Mouse (Mus musculus) kidney, postnatal 14 days (tissue): ENCODE measurements around the gene Siglec1.
"Not testable (repeated sequence)": the region's sequence is repeated elsewhere in the genome, so short reads cannot be mapped to it uniquely, and the experiment has no call there.

Experiments
- DNase-seq: peaks from one replicate; pipeline ENCODE4 v3.0.0; 2022; ENCODE audit warnings: mixed read lengths

Siglec1 gene

DNA sequence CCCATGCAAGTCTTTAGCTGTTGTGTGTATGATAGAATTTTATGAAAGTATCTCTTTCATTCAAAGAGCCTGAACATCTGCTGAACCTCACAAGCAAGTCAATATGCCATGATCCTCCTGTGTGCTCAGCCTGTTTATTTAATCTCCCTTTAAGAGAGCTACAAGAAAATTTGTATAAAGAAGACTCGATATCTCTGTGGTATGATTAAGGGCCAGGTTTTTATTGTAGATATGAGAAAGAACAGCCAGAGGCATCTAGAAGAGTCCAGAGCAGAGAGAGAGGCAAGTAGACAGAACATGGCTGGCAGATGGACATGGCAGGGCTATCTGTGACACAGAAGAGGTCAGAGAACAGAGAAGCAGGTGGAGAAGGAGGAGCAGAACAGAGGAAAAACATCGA is 40.5 kb downstream of the Siglec1 start:
- DNase-seq, result no peak

DNA sequence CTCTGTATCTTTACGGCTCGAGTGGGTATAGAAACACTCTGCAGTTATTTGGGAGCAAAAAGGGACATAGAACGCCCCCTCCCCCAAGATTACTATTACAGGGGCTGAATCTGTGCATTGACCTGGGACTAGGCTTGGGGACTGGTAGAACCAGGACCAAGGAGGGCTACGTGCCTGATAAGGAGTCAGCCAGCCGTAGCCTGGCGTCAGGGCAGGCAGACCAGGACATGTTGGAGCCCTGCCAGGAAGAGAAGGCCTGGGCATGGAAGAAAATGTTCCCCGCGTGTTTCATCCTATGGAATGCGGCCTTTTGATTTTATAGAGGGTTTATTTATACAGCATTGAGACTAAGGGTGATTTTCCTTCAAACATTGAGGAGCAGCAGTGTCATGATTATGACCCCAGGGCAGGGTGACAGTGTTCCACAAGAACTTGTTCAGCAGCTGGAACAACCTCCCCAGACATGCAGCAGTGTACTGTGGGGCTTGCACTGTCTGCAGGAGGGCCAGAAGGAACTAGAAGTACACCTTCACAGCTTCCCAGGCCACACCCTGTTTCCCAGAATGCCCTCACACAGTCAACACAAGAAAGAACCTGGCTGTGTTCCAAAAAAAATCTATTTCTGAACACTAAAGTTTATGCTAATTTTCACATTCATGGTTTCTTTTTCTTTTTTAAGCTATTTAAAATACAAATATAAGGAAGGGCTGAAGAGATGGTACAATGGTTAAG is 41.4 kb downstream of the Siglec1 start:
- peak; percentile 34 for DNase-seq

DNA sequence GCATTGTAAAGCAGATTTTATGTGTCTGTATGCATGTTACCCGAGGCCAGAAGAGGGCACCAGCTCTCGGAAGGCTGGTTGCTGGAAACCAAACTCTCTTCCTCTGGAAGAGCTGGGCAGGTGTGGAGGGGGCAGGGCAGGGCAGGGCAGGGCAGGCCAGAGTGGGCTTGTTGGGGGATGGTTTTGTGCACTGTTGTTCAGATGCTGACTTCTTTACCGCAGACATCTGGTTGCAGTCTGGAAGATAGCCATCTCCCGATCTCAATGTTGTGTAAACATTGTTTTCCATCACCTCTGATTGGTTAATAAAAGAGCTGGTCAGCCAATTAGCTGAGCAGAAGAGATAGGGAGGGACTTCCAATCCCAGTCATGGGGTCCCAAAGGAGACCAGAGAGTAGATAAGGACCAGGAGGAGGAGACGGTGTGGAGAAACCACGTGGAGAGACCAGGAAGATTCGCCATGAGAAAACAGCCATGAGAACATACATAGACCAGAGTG is 42.2 kb downstream of the Siglec1 start:
- no peak for DNase-seq

DNA sequence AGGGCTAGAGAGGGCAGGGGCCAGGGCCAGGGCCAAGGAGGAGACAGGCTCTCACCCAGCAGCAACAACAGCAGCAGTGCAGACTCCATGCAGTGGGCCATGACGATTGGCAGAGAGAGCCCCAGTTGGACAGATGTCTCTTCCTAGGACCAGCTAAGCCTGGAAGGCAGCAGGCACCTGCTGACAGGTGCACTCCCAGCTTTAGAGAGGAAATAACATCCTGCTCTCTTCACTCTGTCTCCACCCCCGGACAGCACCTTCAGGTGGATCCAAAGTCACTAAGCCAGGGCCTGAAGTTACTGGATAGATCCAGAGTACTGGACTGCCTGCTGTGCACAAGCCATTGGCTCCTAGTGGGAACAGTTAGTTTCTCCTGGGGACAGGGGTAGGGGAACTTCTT is 43.6 kb downstream of the Siglec1 start, which contains the start of gene Gfra4:
Gene Gfra4, minus strand, starts transcription at position 101 of the 400 bp plus-strand sequence.
- DNase-seq, result no peak

DNA sequence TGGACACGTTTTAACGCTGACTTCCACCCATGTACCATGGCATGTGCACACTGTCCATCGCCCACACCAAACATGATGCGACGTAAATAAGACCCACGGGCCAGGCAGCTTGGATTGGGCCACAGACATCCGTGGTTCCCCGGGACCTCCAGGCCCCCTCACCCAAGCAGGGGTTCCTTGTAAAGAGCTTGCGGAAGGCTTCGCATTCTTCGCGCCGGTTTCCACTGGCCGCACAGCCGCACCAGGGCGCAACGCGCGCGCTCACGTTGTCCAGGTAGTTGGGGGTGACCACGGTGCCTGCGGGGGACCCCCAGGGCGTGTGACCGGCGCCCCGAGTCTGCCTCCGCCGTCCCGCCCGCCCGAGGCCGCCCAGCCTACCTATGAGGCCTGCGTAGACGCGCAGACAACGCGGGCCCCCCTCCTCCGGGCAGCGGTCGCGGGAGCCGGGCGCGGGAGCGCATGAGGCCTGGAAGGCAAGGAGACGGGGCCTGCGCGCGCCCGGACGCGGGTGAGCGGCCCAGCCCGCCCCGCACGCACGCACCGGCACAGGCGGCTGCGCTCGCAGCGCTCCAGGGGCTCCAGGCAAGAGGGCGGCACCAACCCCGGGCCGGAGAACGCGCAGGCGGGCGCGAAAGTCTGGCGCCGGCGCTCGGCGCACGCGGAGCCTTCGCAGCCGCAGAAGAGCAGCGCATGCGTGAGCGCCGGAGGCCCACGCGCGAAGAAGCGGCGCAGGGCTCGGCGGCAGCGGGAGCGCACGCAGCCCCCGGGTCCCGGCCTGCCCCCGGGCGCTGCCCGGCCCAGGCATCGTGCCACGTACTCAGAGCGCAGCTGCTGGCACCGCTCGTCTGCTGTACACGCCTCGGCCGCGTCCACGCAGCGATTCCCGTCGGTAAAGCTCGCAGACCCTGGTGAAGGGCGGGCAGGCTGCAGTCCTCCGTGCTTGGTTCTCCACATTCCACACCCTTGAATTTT is 45.4 kb downstream of the Siglec1 start:
- DNase-seq, result peak; percentile 40

DNA sequence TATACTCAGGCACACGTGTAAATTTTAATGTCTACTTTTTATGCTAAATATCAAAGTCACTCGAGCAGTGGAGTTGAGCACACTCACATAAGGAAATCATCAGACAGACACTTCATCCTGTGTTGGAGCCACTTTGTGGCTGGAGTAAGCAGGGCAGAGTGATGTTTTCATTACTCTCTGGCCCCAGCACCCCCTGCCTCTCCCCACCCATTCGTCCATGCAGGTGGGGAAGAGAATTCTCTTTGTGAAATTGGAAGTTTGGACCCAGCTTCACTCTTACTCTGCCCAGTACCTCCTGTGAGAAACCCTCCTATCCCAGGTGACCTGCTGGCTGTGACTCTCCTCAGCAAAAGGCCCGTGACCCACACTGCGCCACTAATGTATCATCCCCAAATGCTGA is 47.9 kb downstream of the Siglec1 start:
- no peak for DNase-seq

DNA sequence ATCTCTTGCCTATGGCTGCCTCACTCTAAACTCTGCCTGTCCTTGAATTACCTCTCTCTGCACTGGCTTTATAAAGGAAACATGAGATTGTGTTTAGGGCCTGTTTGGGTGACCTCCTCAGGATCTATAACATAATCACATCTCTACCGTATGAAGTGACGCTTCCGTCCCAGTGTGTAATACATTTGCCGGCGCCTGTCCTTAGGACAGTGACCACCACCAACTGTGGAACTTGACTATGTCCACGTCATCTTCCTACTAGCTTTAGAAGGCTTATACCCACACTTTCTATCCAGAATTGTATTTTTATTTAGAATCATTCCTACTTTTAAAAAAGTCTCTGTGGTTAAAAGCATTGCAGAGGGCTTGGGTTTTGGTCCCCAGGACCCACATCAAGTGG is 48.4 kb downstream of the Siglec1 start:
- no peak for DNase-seq

DNA sequence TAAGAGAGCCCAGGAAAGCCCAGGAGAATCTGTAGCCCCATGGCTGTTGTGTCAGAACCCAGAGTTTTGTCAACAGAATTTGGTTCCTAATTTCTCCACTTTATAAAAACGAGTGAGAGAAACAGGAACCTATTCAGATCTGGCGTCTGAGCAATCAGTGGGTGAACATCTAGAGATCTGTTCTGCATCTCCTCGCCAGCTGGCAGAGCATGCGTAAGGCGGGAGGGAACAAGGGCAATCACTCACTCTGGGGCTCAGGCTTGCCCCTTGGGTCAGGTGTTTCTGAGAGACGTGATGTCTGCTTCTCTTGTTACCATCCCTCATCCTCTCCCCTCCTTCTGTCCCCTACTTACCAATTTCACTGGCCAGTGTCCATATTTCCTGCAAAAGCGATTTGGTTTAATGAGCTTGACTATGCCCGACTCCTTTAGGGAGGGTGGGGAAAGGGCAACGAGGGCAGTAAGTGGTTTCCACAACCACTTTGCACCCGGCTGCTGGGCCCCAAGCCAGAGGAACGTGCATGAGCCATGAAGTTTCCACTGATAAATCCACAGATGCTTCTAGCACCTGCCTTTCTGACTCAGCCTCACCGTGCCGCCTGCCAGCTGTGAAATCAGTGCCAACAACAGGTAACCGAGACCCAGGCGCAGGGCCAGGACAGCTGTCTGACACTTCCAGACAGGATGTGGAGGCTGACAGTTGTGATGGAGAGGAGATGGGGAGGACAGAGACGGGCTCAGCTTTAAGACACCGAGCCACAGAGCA is 49.2 kb downstream of the Siglec1 start:
- DNase-seq, result peak; percentile 47

DNA sequence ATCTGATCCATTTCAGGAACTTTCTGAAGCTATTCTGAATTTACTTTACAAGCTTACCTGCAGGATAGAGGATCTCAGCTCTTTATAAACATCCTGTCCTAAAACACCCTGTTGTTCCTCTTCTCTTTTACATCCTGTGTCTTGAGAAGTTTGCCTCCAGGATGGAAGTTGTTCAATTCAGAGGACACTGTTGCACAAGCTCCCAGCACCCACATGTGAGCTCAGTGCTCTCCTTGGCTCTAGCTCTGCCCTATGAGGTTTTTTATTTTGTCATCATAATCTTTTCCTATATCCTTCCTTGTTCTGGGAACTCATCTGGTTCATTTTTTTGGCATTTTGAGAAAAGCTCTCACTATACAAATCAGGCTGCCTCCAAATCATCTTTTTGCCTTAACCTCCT is 49.8 kb downstream of the Siglec1 start:
- no peak for DNase-seq

DNA sequence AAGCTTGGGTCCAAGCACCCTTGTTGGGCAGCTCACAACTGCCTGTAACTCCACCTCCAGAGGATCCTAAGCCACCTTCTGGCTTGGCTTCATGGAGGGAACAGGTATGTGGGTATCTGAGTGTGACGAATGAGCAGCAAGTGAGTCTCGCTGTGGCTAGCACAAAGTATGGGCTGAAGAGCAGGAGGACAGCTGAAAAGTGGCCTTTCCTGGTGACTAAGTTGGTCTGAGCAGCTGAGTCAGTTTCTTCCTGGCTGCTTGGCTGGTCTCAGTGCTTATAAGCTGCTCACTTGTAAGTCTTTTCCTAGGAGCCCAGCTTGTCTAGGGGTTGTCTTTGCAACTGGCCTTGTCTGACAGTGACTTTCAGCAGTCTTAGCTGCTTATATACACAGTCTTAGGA is 50.2 kb downstream of the Siglec1 start:
- DNase-seq, result no peak

DNA sequence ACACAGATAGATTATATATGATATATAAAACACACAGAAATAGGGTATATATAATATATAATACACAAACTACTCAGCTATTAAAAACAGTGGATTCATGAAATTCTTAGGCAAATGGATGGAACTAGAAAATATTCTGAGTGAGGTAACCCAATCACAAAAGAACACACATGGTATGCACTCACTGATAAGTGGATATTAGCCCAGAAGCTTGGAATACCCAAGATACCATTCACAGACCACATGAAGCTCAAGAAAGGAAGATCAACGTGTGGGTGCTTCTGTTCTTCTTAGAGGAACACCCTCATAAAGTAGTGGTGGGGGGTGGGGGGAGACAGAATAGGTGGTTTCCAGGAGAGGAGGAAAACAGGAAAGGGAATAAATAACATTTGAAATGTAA is 55.2 kb downstream of the Siglec1 start:
- not testable (repeated sequence) for DNase-seq

DNA sequence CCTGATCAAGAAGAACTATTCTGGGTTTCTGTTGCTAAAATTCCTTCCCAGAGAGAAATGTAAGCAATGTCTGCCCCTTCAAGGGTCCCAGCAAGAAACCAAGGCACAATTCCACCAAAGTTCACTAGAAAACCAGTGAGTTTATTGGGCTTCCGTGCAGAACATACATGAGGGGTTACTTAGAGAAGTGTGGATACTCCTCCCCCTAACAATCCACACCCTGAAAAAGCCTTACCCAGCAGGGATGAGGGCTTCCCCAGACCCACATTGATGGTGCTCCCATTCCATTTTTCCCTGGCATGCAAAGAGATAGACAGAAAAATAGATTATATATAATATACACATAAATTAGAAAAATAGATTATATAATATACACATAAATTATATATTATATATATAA is 55.6 kb downstream of the Siglec1 start:
- DNase-seq, result no peak

DNA sequence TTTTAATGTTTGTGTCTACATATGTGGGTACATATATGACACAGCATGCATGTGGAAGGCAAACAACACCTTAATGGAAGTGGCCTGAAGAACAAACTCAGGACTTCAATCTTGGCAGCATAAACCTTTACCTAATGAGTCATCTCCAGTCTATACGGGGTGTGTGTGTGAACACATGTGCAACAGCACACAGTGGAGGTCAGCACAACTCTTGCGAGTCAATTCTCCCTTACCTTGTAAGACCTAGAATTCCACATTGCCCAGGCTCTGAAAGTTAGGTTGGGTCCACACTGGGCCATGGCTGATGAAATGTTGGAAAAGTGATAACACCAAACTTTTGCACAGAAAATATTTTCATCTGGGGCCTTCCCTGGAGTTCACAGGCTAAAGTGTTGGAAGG is 56.0 kb downstream of the Siglec1 start:
- no peak for DNase-seq

DNA sequence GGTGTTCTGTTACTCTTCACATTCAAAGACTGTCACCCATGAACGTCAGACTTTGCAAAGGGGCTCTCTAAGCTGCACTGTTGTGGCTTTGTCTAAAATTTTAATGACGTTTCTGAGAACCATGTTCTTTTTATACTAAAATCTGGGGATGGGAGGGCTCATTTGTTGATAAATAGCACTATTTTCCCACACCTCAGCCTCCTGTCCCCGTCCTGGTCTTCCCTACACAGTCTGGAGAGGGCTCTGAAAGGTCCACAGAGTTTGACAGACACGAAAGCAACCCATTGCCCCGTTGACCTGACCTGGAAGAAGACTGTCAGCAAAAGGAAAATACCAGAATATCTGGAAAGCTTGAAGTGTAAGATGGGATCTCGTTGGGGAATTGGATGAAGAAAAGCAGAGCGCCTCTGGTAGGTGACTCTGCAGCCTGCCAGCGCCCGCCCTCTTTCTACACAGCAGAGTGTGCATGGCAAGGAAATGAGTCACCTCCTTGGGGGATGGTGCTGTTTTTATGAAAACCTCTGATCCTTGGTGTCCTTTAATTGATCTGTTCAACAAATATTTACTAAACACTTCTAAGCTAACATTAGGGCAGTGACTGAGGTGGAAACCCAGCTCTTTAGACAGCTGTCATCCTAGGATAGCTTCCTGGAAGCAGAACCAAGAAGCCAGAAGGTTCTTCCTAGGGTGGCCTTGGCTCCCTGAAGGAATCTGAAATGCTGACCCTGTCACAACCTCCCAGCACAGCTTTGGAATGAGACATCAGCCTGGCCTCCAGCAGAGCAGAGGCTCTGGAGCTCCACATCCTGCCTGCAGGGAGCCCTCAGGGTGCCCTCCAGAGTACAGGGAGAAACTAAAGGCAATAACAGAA is 57.3 kb downstream of the Siglec1 start:
- DNase-seq, result peak; percentile 21

DNA sequence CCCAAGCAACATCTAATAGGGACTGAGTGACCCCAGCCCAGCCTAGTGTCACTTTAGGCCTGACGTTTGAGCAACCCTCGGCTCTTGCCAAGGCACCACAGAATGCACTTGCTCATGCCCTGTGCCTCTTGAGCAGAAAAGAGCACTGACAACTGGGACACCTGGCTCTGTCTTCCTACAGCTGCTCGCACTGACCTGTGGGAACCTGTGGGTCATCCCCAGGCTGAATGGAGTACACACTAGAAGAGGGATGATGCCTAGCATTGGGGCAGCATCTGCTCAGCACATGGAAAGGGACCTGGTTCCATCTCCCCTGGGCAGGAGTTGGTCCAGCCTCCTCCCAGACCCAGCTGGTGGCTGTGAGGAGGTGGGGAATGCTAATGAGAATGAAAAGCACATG is 59.6 kb downstream of the Siglec1 start:
- no peak for DNase-seq

DNA sequence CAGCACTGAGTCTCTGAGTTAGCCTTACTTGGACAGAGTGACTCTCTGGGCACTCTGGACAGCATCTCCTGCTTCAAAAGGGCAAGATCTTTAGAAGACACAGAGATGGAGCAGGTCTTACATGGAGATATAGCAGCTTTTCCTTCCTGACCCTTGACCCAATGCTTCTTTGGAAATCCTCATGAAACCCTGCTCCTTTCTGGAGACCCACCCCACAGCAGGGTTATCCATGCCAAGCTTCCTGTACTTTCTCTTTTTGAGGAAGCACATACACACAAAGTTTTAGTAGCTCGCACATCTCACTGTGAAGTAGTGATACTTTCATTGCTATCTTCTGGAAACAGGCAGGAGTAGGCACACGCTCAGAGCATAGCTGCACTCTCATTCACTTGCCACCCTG is 61.3 kb downstream of the Siglec1 start:
- no peak for DNase-seq
